Mouse (Mus musculus): ENCODE results near the gene Ndufab1. TPM values are rescaled to one million over a fixed set of nuclear protein-coding genes. Genes with fewer than 3 reads are reported as not detected.

Gene Ndufab1
- polyA plus RNA-seq, 1 experiment: 1,889 TPM

- no peaks in the 10 kb centered on the region for H3K4me1 ChIP-seq (ENCODE audit: control insufficient read depth, insufficient read depth, insufficient read length, low read length)
- H3K4me3 ChIP-seq (ENCODE audit: insufficient read depth, low read depth, low read length): no peak overlapping the region
- H3K27ac ChIP-seq (replicated peaks; ENCODE audit: low read depth, low read length): no peak overlapping the region
These were observed 56.0 kb downstream of the Ndufab1 start for GRCm38 (mm10) chr7:122045711-122046110.

- H3K4me1 ChIP-seq (ENCODE audit: control insufficient read depth, insufficient read depth, insufficient read length, low read length): no peaks in the 10 kb centered on the region
- no peak overlapping the region for H3K4me3 ChIP-seq (ENCODE audit: insufficient read depth, low read depth, low read length)
- no peak overlapping the region for H3K27ac ChIP-seq (replicated peaks; ENCODE audit: low read depth, low read length)
These were observed 56.5 kb downstream of the Ndufab1 start for GRCm38 (mm10) chr7:122045181-122045634.

- Histone ChIP-seq H3K27ac (replicated peaks; ENCODE audit: low read depth, low read length) (no peak overlapping the region), H3K4me3 (ENCODE audit: insufficient read depth, low read depth, low read length) (no peak overlapping the region), H3K4me1 (ENCODE audit: control insufficient read depth, insufficient read depth, insufficient read length, low read length) (no peaks in the 10 kb centered on the region)
These were observed 57.6 kb downstream of the Ndufab1 start for GRCm38 (mm10) chr7:122044106-122044505.

Other genes with a start within 250 kb of the Ndufab1 start
- gene Scnn1b, start 236.8 kb downstream of the Ndufab1 start, polyA plus RNA-seq (2012; ENCODE audit: insufficient read depth, insufficient read length, missing spikeins): not detected in 2 replicates
- gene Cog7, start 120.2 kb downstream of the Ndufab1 start, polyA plus RNA-seq (2012; ENCODE audit: insufficient read depth, insufficient read length, missing spikeins): 16.1 and 16.3 TPM in 2 replicates
- 29.1 and 44.8 TPM in 2 replicates for gene Gga2, start 80.7 kb downstream of the Ndufab1 start, polyA plus RNA-seq (2012; ENCODE audit: insufficient read depth, insufficient read length, missing spikeins)
- 9.3 and 15.5 TPM in 2 replicates for gene Ubfd1, start 34.7 kb downstream of the Ndufab1 start, polyA plus RNA-seq (2012; ENCODE audit: insufficient read depth, insufficient read length, missing spikeins)
- 4.8 and 7.9 TPM in 2 replicates for gene Ears2, start 34.6 kb downstream of the Ndufab1 start, polyA plus RNA-seq (2012; ENCODE audit: insufficient read depth, insufficient read length, missing spikeins)
- gene Palb2, start 31.1 kb upstream of the Ndufab1 start, polyA plus RNA-seq (2012; ENCODE audit: insufficient read depth, insufficient read length, missing spikeins): 0.52 TPM in 1 of 2 replicates, not detected in the other
- 55.1 and 57.1 TPM in 2 replicates for gene Dctn5, start 31.2 kb upstream of the Ndufab1 start, polyA plus RNA-seq (2012; ENCODE audit: insufficient read depth, insufficient read length, missing spikeins)
- gene Plk1, start 57.6 kb upstream of the Ndufab1 start, polyA plus RNA-seq (2012; ENCODE audit: insufficient read depth, insufficient read length, missing spikeins): not detected in 2 replicates
- gene Ern2, start 84.3 kb upstream of the Ndufab1 start, polyA plus RNA-seq (2012; ENCODE audit: insufficient read depth, insufficient read length, missing spikeins): not detected in 2 replicates
- gene Chp2, start 117.6 kb upstream of the Ndufab1 start, polyA plus RNA-seq (2012; ENCODE audit: insufficient read depth, insufficient read length, missing spikeins): 3.6 and 5.9 TPM in 2 replicates
- 3.8 and 7.3 TPM in 2 replicates for gene Prkcb, start 186.9 kb upstream of the Ndufab1 start, polyA plus RNA-seq (2012; ENCODE audit: insufficient read depth, insufficient read length, missing spikeins)

Measured in brown adipose tissue, adult 24 weeks (tissue).